ENCODE assay signal across 8 mouse cellular contexts in genomic region chr4:116993672-116994621, GRCm38 (mm10). TPM values are rescaled to one million over a fixed set of nuclear protein-coding genes. Genes with fewer than 3 reads are reported as not detected.
DNase-seq lines count a peak whose midpoint lies in the region; ATAC-seq and TF ChIP-seq lines count a peak whose summit lies in the region.

TSS of gene Urod (minus strand) at chr4:116994413.

- peak within 1 kb of the TSS; percentile 79 for H3K27ac ChIP-seq in forebrain, embryonic 10.5 days
- H3K27ac ChIP-seq in heart, embryonic 15.5 days = peak within 1 kb of the TSS; percentile 79
- peak within 1 kb of the TSS; percentile 97 for H3K27ac ChIP-seq in liver, embryonic 14.5 days
- peak within 1 kb of the TSS; percentile 82 for H3K27ac ChIP-seq in neural tube, embryonic 11.5 days (ENCODE audit: low read depth, low read length)
- peak within 1 kb of the TSS; percentile 82 for H3K27ac ChIP-seq in stomach, postnatal 0 days (replicated peaks)

- peak within 1 kb of the TSS; percentile 97 for H3K4me2 ChIP-seq in heart, embryonic 15.5 days
- H3K4me2 ChIP-seq in liver, embryonic 14.5 days (ENCODE audit: low read depth) = peak within 1 kb of the TSS; percentile 90
- peak within 1 kb of the TSS; percentile 99 for H3K4me2 ChIP-seq in neural tube, embryonic 11.5 days (ENCODE audit: low read depth)
- H3K4me2 ChIP-seq in stomach, postnatal 0 days (replicated peaks; ENCODE audit: low read depth) = peak within 1 kb of the TSS; percentile 97

- 2% methylated on average over 38 of the region's 38 CpGs for WGBS in forebrain, embryonic 10.5 days
- under 1% methylated on average over 38 of the region's 38 CpGs for WGBS in heart, embryonic 15.5 days
- under 1% methylated on average over 38 of the region's 38 CpGs for WGBS in liver, embryonic 14.5 days (ENCODE audit: insufficient replicate concordance)
- WGBS in neural tube, embryonic 11.5 days = under 1% methylated on average over 38 of the region's 38 CpGs
- under 1% methylated on average over 38 of the region's 38 CpGs for WGBS in stomach, postnatal 0 days

- peaks cover 7% of the 10 kb centered on the region for H3K27me3 ChIP-seq in forebrain, embryonic 10.5 days (ENCODE audit: poor library complexity, severe bottlenecking)
- no peaks in the 10 kb centered on the region for H3K27me3 ChIP-seq in heart, embryonic 15.5 days
- no peaks in the 10 kb centered on the region for H3K27me3 ChIP-seq in liver, embryonic 14.5 days (ENCODE audit: control insufficient read depth, insufficient read depth, low read length)
- no peaks in the 10 kb centered on the region for H3K27me3 ChIP-seq in neural tube, embryonic 11.5 days (ENCODE audit: control insufficient read depth, insufficient read depth, low read length)
- H3K27me3 ChIP-seq in stomach, postnatal 0 days (ENCODE audit: control insufficient read depth, insufficient read depth, low read length) = no peaks in the 10 kb centered on the region

- DNase-seq in c-Kit-negative CD71-positive TER-119-positive erythroid progenitor cells, embryonic 14.5 days (ENCODE audit: low read depth, low spot score) = peak; percentile 96
- DNase-seq in forebrain, embryonic 10.5 days (ENCODE audit: extremely low spot score, low spot score) = peak; percentile 96
- peak; percentile 97 to 98 for DNase-seq in kidney, postnatal 25 days
- peak; percentile 94 to 95 (median 95) for DNase-seq in liver, embryonic 14.5 days (ENCODE audit: low read depth in 3 of 3, low spot score in 3 of 3)
- DNase-seq in neural tube, embryonic 11.5 days (ENCODE audit: low spot score) = peak; percentile 94
- peak; percentile 96 for DNase-seq in stomach, postnatal 0 days (ENCODE audit: low spot score)

- TF ChIP-seq EP300 in liver, embryonic 14.5 days (IDR thresholded peaks at IDR 0.05; ENCODE audit: low read depth) = peak; percentile 87
- no peak for TF ChIP-seq EP300 in stomach, postnatal 0 days (optimal IDR thresholded peaks at IDR 0.05)

- peak within 1 kb of the TSS; percentile 86 for H3K9ac ChIP-seq in heart, embryonic 15.5 days
- peak within 1 kb of the TSS; percentile 95 for H3K9ac ChIP-seq in liver, embryonic 14.5 days (replicated peaks)
- H3K9ac ChIP-seq in neural tube, embryonic 11.5 days (ENCODE audit: low read length) = peak within 1 kb of the TSS; percentile 84
- H3K9ac ChIP-seq in stomach, postnatal 0 days (ENCODE audit: low read length) = peak within 1 kb of the TSS; percentile 83

- ATAC-seq in CD4-positive, CD25-positive, alpha-beta regulatory T cell, adult 4 months = peak; percentile 92
- ATAC-seq in heart, embryonic 15.5 days (replicated peaks; ENCODE audit: insufficient number of reproducible peaks, insufficient read depth, low FRiP score, low read depth) = peak; percentile 89
- peak; percentile 90 for ATAC-seq in liver, embryonic 14.5 days (ENCODE audit: insufficient read depth)
- peak; percentile 88 for ATAC-seq in neural tube, embryonic 11.5 days (ENCODE audit: insufficient read depth, low FRiP score, low TSS enrichment)
- peak; percentile 94 for ATAC-seq in stomach, postnatal 0 days (ENCODE audit: low FRiP score, low TSS enrichment)

- H3K4me1 ChIP-seq in forebrain, embryonic 10.5 days = peaks cover 40% of the 10 kb centered on the region
- H3K4me1 ChIP-seq in heart, embryonic 15.5 days (replicated peaks) = peaks cover 23% of the 10 kb centered on the region
- H3K4me1 ChIP-seq in liver, embryonic 14.5 days (replicated peaks; ENCODE audit: control insufficient read depth in 2 of 2, insufficient read depth in 2 of 2, low read length in 1 of 2) = peaks cover 15 to 17% of the 10 kb centered on the region in 2 experiments
- H3K4me1 ChIP-seq in neural tube, embryonic 11.5 days (ENCODE audit: control insufficient read depth, insufficient read depth, low read length) = peaks cover 17% of the 10 kb centered on the region
- peaks cover 7% of the 10 kb centered on the region for H3K4me1 ChIP-seq in stomach, postnatal 0 days (replicated peaks; ENCODE audit: control insufficient read depth, insufficient read depth)

- no peak for TF ChIP-seq CTCF in liver, embryonic 14.5 days (IDR thresholded peaks at IDR 0.05; ENCODE audit: low read depth)
- no peak for TF ChIP-seq CTCF in stomach, postnatal 0 days (IDR thresholded peaks at IDR 0.05; ENCODE audit: low read depth)

- H3K4me3 ChIP-seq in forebrain, embryonic 10.5 days = peak within 1 kb of the TSS; percentile 79
- H3K4me3 ChIP-seq in heart, embryonic 15.5 days = peak within 1 kb of the TSS; percentile 97
- peak within 1 kb of the TSS; percentile 96 to 99 for H3K4me3 ChIP-seq in liver, embryonic 14.5 days (ENCODE audit: insufficient read depth in 1 of 2, low read depth in 2 of 2, low read length in 2 of 2)
- H3K4me3 ChIP-seq in neural tube, embryonic 11.5 days (ENCODE audit: low read depth, low read length) = peak within 1 kb of the TSS; percentile 98
- H3K4me3 ChIP-seq in stomach, postnatal 0 days (ENCODE audit: low read depth, low read length) = peak within 1 kb of the TSS; percentile 86

- H3K9me3 ChIP-seq in forebrain, embryonic 10.5 days = no peaks in the 10 kb centered on the region
- no peaks in the 10 kb centered on the region for H3K9me3 ChIP-seq in heart, embryonic 15.5 days (replicated peaks)
- H3K9me3 ChIP-seq in liver, embryonic 14.5 days (ENCODE audit: control insufficient read depth, low read length) = no peaks in the 10 kb centered on the region
- H3K9me3 ChIP-seq in neural tube, embryonic 11.5 days (ENCODE audit: control insufficient read depth, low read length) = no peaks in the 10 kb centered on the region
- no peaks in the 10 kb centered on the region for H3K9me3 ChIP-seq in stomach, postnatal 0 days (ENCODE audit: control insufficient read depth, low read length)

- peaks cover 31% of the 10 kb centered on the region for H3K36me3 ChIP-seq in forebrain, embryonic 10.5 days (replicated peaks)
- H3K36me3 ChIP-seq in heart, embryonic 15.5 days = peaks cover 16% of the 10 kb centered on the region
- H3K36me3 ChIP-seq in liver, embryonic 14.5 days (replicated peaks; ENCODE audit: control insufficient read depth, insufficient read depth, low read depth) = peaks cover 41% of the 10 kb centered on the region
- H3K36me3 ChIP-seq in neural tube, embryonic 11.5 days (ENCODE audit: control insufficient read depth, insufficient read depth, low read length) = peaks cover 2% of the 10 kb centered on the region; the same call in 1 of the 2 replicates
- peaks cover 6% of the 10 kb centered on the region for H3K36me3 ChIP-seq in stomach, postnatal 0 days (ENCODE audit: control insufficient read depth, insufficient read depth, low read length)

RNA-seq across cellular contexts. Expression of gene Urod, which starts in this region (rescaled TPM):
- polyA plus RNA-seq in CD4-positive, CD25-positive, alpha-beta regulatory T cell, adult 4 months (2017; shearing (Covaris generic)) = 10 to 100 TPM; 74.1 to 89.7 TPM
- polyA plus RNA-seq in forebrain, embryonic 10.5 days (2016; fragmentation: Nextera tagmentation; extraction: Ambion mirVana) = 93.8 and 108 TPM in 2 replicates
- polyA plus RNA-seq in heart, embryonic 15.5 days (2015; fragmentation: Nextera tagmentation; extraction: Ambion mirVana) = 82.5 and 92.9 TPM in 2 replicates
- polyA plus RNA-seq in liver, embryonic 14.5 days (2012; rRNA removed) = 414 and 441 TPM in 2 replicates
- 567 and 604 TPM in 2 replicates for polyA plus RNA-seq in liver, embryonic 14.5 days (2014; fragmentation: Nextera tagmentation; extraction: Ambion mirVana)
- polyA plus RNA-seq in neural tube, embryonic 11.5 days (2014; fragmentation: Nextera tagmentation; extraction: Ambion mirVana) = 89.8 and 99.2 TPM in 2 replicates
- 38.3 and 47.3 TPM in 2 replicates for polyA plus RNA-seq in stomach, postnatal 0 days (2015; fragmentation: Nextera tagmentation; extraction: Ambion mirVana)

Comparison
In these comparisons a context has a peak if more than half of its experiments do, and no peak if none do; other contexts are left out.
1. Peak in every context shown above with its lines: DNase-seq, ATAC-seq, H3K4me3 ChIP-seq and H3K27ac ChIP-seq.